14 mouse cellular contexts compared by ENCODE assay signal in genomic region chr6:86293301-86293700, GRCm38 (mm10).
DNase-seq lines count a peak whose midpoint lies in the region; ATAC-seq and TF ChIP-seq lines count a peak whose summit lies in the region.
"Had no signal": no experiment of that assay in that cellular context is flagged by ENCODE, and none has a peak within 500 bp of the region (broad histone marks: within the 10 kb centered on the region; RNA-seq: fewer than 3 reads in every experiment).

No protein-coding gene starts in this region.

- H3K4me1 ChIP-seq in heart, postnatal 0 days (ENCODE audit: control insufficient read depth, insufficient read depth), result no peaks in the 10 kb centered on the region
- H3K4me1 ChIP-seq in heart, embryonic 10.5 days, result no peaks in the 10 kb centered on the region
- H3K4me1 ChIP-seq in liver, adult 2 months (ENCODE audit: control insufficient read depth, insufficient read depth, low read length), result no peaks in the 10 kb centered on the region
- no peaks in the 10 kb centered on the region for H3K4me1 ChIP-seq in liver, embryonic 11.5 days (replicated peaks; ENCODE audit: control insufficient read depth, insufficient read depth, low read length)
- no peaks in the 10 kb centered on the region for H3K4me1 ChIP-seq in hindbrain, postnatal 0 days (ENCODE audit: insufficient read depth, low read length)
- H3K4me1 ChIP-seq: neural tube, embryonic 15.5 days had no signal

- TF ChIP-seq CTCF in heart, postnatal 0 days (IDR thresholded peaks at IDR 0.05; ENCODE audit: low read depth), result no peak
- TF ChIP-seq CTCF in liver, adult 2 months (IDR thresholded peaks at IDR 0.05; ENCODE audit: low read depth, low read length), result no peak
- no peak for TF ChIP-seq CTCF in hindbrain, postnatal 0 days (IDR thresholded peaks at IDR 0.05; ENCODE audit: low read depth)

- H3K27me3 ChIP-seq in heart, postnatal 0 days (ENCODE audit: control insufficient read depth, insufficient read depth, low read length), result no peaks in the 10 kb centered on the region
- H3K27me3 ChIP-seq in heart, embryonic 10.5 days (ENCODE audit: insufficient read depth, poor library complexity, severe bottlenecking), result no peaks in the 10 kb centered on the region
- no peaks in the 10 kb centered on the region for H3K27me3 ChIP-seq in liver, adult 2 months (ENCODE audit: control insufficient read depth, insufficient read depth, low read length)
- no peaks in the 10 kb centered on the region for H3K27me3 ChIP-seq in liver, embryonic 11.5 days (replicated peaks; ENCODE audit: control insufficient read depth, insufficient read depth, low read length)
- H3K27me3 ChIP-seq in hindbrain, postnatal 0 days (ENCODE audit: insufficient read depth, low read length), result no peaks in the 10 kb centered on the region
- H3K27me3 ChIP-seq: embryonic facial prominence, embryonic 15.5 days; neural tube, embryonic 15.5 days had no signal

- H3K79me2 ChIP-seq in liver, adult 2 months (ENCODE audit: control insufficient read depth, insufficient read depth, low read length), result no peaks in the 10 kb centered on the region

- no peaks in the 10 kb centered on the region for H3K9me3 ChIP-seq in heart, postnatal 0 days (replicated peaks; ENCODE audit: control insufficient read depth, low read length)
- no peaks in the 10 kb centered on the region for H3K9me3 ChIP-seq in heart, embryonic 10.5 days
- no peaks in the 10 kb centered on the region for H3K9me3 ChIP-seq in liver, embryonic 11.5 days (ENCODE audit: control insufficient read depth, low read length)
- no peaks in the 10 kb centered on the region for H3K9me3 ChIP-seq in hindbrain, postnatal 0 days (ENCODE audit: low read length)
- H3K9me3 ChIP-seq: embryonic facial prominence, embryonic 15.5 days; neural tube, embryonic 15.5 days had no signal

- no peak for TF ChIP-seq EP300 in heart, postnatal 0 days (IDR thresholded peaks at IDR 0.05; ENCODE audit: low read depth)

- 48% methylated on average over 8 of the region's 8 CpGs for WGBS in heart, postnatal 0 days
- 82% methylated on average over 8 of the region's 8 CpGs for WGBS in heart, embryonic 10.5 days
- 46% methylated on average over 8 of the region's 8 CpGs for WGBS in liver, adult 2 months
- 84% methylated on average over 8 of the region's 8 CpGs for WGBS in liver, embryonic 11.5 days
- WGBS in hindbrain, postnatal 0 days, result 45% methylated on average over 8 of the region's 8 CpGs

- peak; percentile 44; the same call in 1 of the 2 replicates for ATAC-seq in heart, postnatal 0 days (ENCODE audit: insufficient read depth, low read depth)
- no peak for ATAC-seq in liver, embryonic 11.5 days (replicated peaks; ENCODE audit: low FRiP score)
- no peak for ATAC-seq in hindbrain, postnatal 0 days

- H3K9ac ChIP-seq in heart, postnatal 0 days (replicated peaks; ENCODE audit: low read depth, low read length), result no peak overlapping the region
- no peak overlapping the region for H3K9ac ChIP-seq in liver, adult 2 months (ENCODE audit: low read depth, low read length)
- no peak overlapping the region for H3K9ac ChIP-seq in liver, embryonic 11.5 days (ENCODE audit: low read depth, low read length)
- no peak overlapping the region for H3K9ac ChIP-seq in hindbrain, postnatal 0 days (replicated peaks; ENCODE audit: low read length)
- H3K9ac ChIP-seq: embryonic facial prominence, embryonic 15.5 days; neural tube, embryonic 15.5 days had no signal

- no peak for TF ChIP-seq POLR2A in liver, adult 2 months (IDR thresholded peaks at IDR 0.05; ENCODE audit: extremely low read depth, insufficient read depth, low read length)

- H3K36me3 ChIP-seq in heart, postnatal 0 days (replicated peaks; ENCODE audit: control insufficient read depth, insufficient read depth, low read length), result no peaks in the 10 kb centered on the region
- no peaks in the 10 kb centered on the region for H3K36me3 ChIP-seq in heart, embryonic 10.5 days
- no peaks in the 10 kb centered on the region for H3K36me3 ChIP-seq in liver, adult 2 months (ENCODE audit: control insufficient read depth, insufficient read depth, low read length)
- H3K36me3 ChIP-seq in liver, embryonic 11.5 days (ENCODE audit: control insufficient read depth, insufficient read depth, low read length), result no peaks in the 10 kb centered on the region
- H3K36me3 ChIP-seq in hindbrain, postnatal 0 days (ENCODE audit: insufficient read depth, low read length), result no peaks in the 10 kb centered on the region
- H3K36me3 ChIP-seq: embryonic facial prominence, embryonic 15.5 days; neural tube, embryonic 15.5 days had no signal

- H3K4me3 ChIP-seq in heart, postnatal 0 days (ENCODE audit: low read depth, low read length), result no peak overlapping the region
- H3K4me3 ChIP-seq in heart, embryonic 10.5 days, result no peak overlapping the region
- H3K4me3 ChIP-seq in liver, adult 2 months (ENCODE audit: insufficient read depth, low read depth, low read length), result no peak overlapping the region
- no peak overlapping the region for H3K4me3 ChIP-seq in liver, embryonic 11.5 days (ENCODE audit: low read depth, low read length)
- H3K4me3 ChIP-seq in hindbrain, postnatal 0 days (ENCODE audit: low read length), result no peak overlapping the region
- H3K4me3 ChIP-seq: embryonic facial prominence, embryonic 15.5 days; neural tube, embryonic 15.5 days had no signal

- peak; percentile 60 for DNase-seq in adrenal gland, adult 8-10 months
- DNase-seq in adrenal gland, adult 18-20 months (ENCODE audit: low spot score in 2 of 2), result no peak
- peak; percentile 10 for DNase-seq in heart, postnatal 0 days (ENCODE audit: low spot score)
- no peak for DNase-seq in heart, embryonic 10.5 days (ENCODE audit: low spot score)
- peak; percentile 41 for DNase-seq in liver, adult 2 months (ENCODE audit: extremely low read depth, low read depth, low spot score)
- DNase-seq in liver, embryonic 11.5 days (ENCODE audit: low spot score), result no peak
- no peak for DNase-seq in hindbrain, postnatal 0 days (ENCODE audit: low spot score)
- no peak for DNase-seq in layer of hippocampus, postnatal 14 days (ENCODE audit: low spot score in 2 of 2)
- DNase-seq: cerebellum, adult 11 months; cerebellum, postnatal 36 days; lung, adult 2 months had no signal

- no peak overlapping the region for H3K4me2 ChIP-seq in heart, postnatal 0 days (ENCODE audit: low read depth, low read length)
- H3K4me2 ChIP-seq in liver, embryonic 11.5 days, result no peak overlapping the region
- no peak overlapping the region for H3K4me2 ChIP-seq in hindbrain, postnatal 0 days (ENCODE audit: low read depth, low read length)
- H3K4me2 ChIP-seq: embryonic facial prominence, embryonic 15.5 days; neural tube, embryonic 15.5 days had no signal

- no peak overlapping the region for H3K27ac ChIP-seq in heart, postnatal 0 days (ENCODE audit: low read depth)
- no peak overlapping the region for H3K27ac ChIP-seq in heart, embryonic 10.5 days
- H3K27ac ChIP-seq in liver, adult 2 months (replicated peaks; ENCODE audit: insufficient read depth, low read depth, low read length), result no peak overlapping the region
- H3K27ac ChIP-seq in liver, embryonic 11.5 days (ENCODE audit: low read depth, low read length), result no peak overlapping the region
- H3K27ac ChIP-seq in hindbrain, postnatal 0 days, result 0 out of 2 replicates have a peak overlapping the region, but pooled peaks have one; percentile 8
- H3K27ac ChIP-seq: macrophage; neural tube, embryonic 15.5 days had no signal

Comparison
In these comparisons a context has a peak if more than half of its experiments do, and no peak if none do; other contexts are left out.
1. DNase-seq: peak in adrenal gland, adult 8-10 months (single experiment), heart, postnatal 0 days (single experiment) and liver, adult 2 months (single experiment); none in adrenal gland, adult 18-20 months (0 of 2), heart, embryonic 10.5 days (single experiment), liver, embryonic 11.5 days (single experiment), hindbrain, postnatal 0 days (single experiment) and layer of hippocampus, postnatal 14 days (0 of 2).